Comparison of ENCODE assay signal across 9 mouse cellular contexts in genomic region chr9:62972073-62972745, GRCm38 (mm10). TPM values are rescaled to one million over a fixed set of nuclear protein-coding genes. Genes with fewer than 3 reads are reported as not detected.
DNase-seq lines count a peak whose midpoint lies in the region; ATAC-seq and TF ChIP-seq lines count a peak whose summit lies in the region.
"Had no signal": no experiment of that assay in that cellular context is flagged by ENCODE, and none has a peak within 500 bp of the region (broad histone marks: within the 10 kb centered on the region; RNA-seq: fewer than 3 reads in every experiment).

No protein-coding gene starts in this region.

- no peaks in the 10 kb centered on the region for H3K4me1 ChIP-seq in midbrain, postnatal 0 days (ENCODE audit: insufficient read depth, low read length)
- peaks cover 3% of the 10 kb centered on the region; the same call in 1 of the 2 replicates for H3K4me1 ChIP-seq in midbrain, embryonic 15.5 days
- H3K4me1 ChIP-seq in heart, embryonic 10.5 days: peaks cover 30% of the 10 kb centered on the region
- H3K4me1 ChIP-seq in liver, adult 2 months (ENCODE audit: control insufficient read depth, insufficient read depth, low read length): peaks cover 26% of the 10 kb centered on the region
- H3K4me1 ChIP-seq: embryonic facial prominence, embryonic 12.5 days had no signal

- no peaks in the 10 kb centered on the region for H3K36me3 ChIP-seq in midbrain, postnatal 0 days (ENCODE audit: insufficient read depth, low read length)
- no peaks in the 10 kb centered on the region for H3K36me3 ChIP-seq in midbrain, embryonic 15.5 days (replicated peaks)
- H3K36me3 ChIP-seq in heart, embryonic 10.5 days: peaks cover 4% of the 10 kb centered on the region; the same call in 1 of the 2 replicates
- no peaks in the 10 kb centered on the region for H3K36me3 ChIP-seq in liver, adult 2 months (ENCODE audit: control insufficient read depth, insufficient read depth, low read length)
- H3K36me3 ChIP-seq: embryonic facial prominence, embryonic 12.5 days had no signal

- H3K79me2 ChIP-seq in liver, adult 2 months (ENCODE audit: control insufficient read depth, insufficient read depth, low read length): peaks cover 42% of the 10 kb centered on the region; the same call in 1 of the 2 replicates

- no peak overlapping the region for H3K4me3 ChIP-seq in midbrain, postnatal 0 days (ENCODE audit: low read depth, low read length)
- no peak overlapping the region for H3K4me3 ChIP-seq in midbrain, embryonic 15.5 days
- no peak overlapping the region for H3K4me3 ChIP-seq in heart, embryonic 10.5 days
- H3K4me3 ChIP-seq in liver, adult 2 months (ENCODE audit: insufficient read depth, low read depth, low read length): no peak overlapping the region
- H3K4me3 ChIP-seq: embryonic facial prominence, embryonic 12.5 days had no signal

- no peak for TF ChIP-seq POLR2A in liver, adult 2 months (IDR thresholded peaks at IDR 0.05; ENCODE audit: extremely low read depth, insufficient read depth, low read length)

- H3K27me3 ChIP-seq in midbrain, postnatal 0 days (ENCODE audit: insufficient read depth, low read length): no peaks in the 10 kb centered on the region
- no peaks in the 10 kb centered on the region for H3K27me3 ChIP-seq in midbrain, embryonic 15.5 days (replicated peaks)
- no peaks in the 10 kb centered on the region for H3K27me3 ChIP-seq in heart, embryonic 10.5 days (ENCODE audit: insufficient read depth, poor library complexity, severe bottlenecking)
- H3K27me3 ChIP-seq in liver, adult 2 months (ENCODE audit: control insufficient read depth, insufficient read depth, low read length): no peaks in the 10 kb centered on the region
- H3K27me3 ChIP-seq: embryonic facial prominence, embryonic 12.5 days had no signal

- peak; percentile 28 for TF ChIP-seq CTCF in midbrain, postnatal 0 days (IDR thresholded peaks at IDR 0.05)
- peak; percentile 62 for TF ChIP-seq CTCF in liver, adult 2 months (IDR thresholded peaks at IDR 0.05; ENCODE audit: low read depth, low read length)

- peak; percentile 11 for DNase-seq in midbrain, postnatal 0 days (ENCODE audit: low spot score)
- DNase-seq in adrenal gland, postnatal 14 days: peak; percentile 62
- peak; percentile 83 for DNase-seq in heart, embryonic 10.5 days (ENCODE audit: low spot score)
- DNase-seq in liver, adult 2 months (ENCODE audit: extremely low read depth, low read depth, low spot score): no peak
- DNase-seq in layer of hippocampus, adult 9-10 months (ENCODE audit: low spot score): no peak
- no peak for DNase-seq in layer of hippocampus, adult 11-12 months (ENCODE audit: low spot score)

- H3K9ac ChIP-seq in midbrain, postnatal 0 days (replicated peaks; ENCODE audit: low read length, poor library complexity, severe bottlenecking): no peak overlapping the region
- H3K9ac ChIP-seq in midbrain, embryonic 15.5 days: no peak overlapping the region
- no peak overlapping the region for H3K9ac ChIP-seq in liver, adult 2 months (ENCODE audit: low read depth, low read length)
- H3K9ac ChIP-seq: embryonic facial prominence, embryonic 12.5 days had no signal

- ATAC-seq in midbrain, postnatal 0 days (ENCODE audit: low FRiP score): no peak
- ATAC-seq in midbrain, embryonic 15.5 days (replicated peaks): no peak
- peak; percentile 81 for ATAC-seq in neutrophil, adult 5-6 weeks (ENCODE audit: extremely low read depth, insufficient number of reproducible peaks, low FRiP score, poor library complexity, severe bottlenecking)

- H3K27ac ChIP-seq in midbrain, postnatal 0 days (ENCODE audit: low read depth, low read length): no peak overlapping the region
- H3K27ac ChIP-seq in midbrain, embryonic 15.5 days: no peak overlapping the region
- no peak overlapping the region for H3K27ac ChIP-seq in heart, embryonic 10.5 days
- H3K27ac ChIP-seq in liver, adult 2 months (replicated peaks; ENCODE audit: insufficient read depth, low read depth, low read length): no peak overlapping the region
- H3K27ac ChIP-seq: embryonic facial prominence, embryonic 12.5 days had no signal

- H3K9me3 ChIP-seq in midbrain, postnatal 0 days (ENCODE audit: low read length): no peaks in the 10 kb centered on the region
- no peaks in the 10 kb centered on the region for H3K9me3 ChIP-seq in midbrain, embryonic 15.5 days
- no peaks in the 10 kb centered on the region for H3K9me3 ChIP-seq in heart, embryonic 10.5 days
- H3K9me3 ChIP-seq: embryonic facial prominence, embryonic 12.5 days had no signal

- H3K4me2 ChIP-seq in midbrain, postnatal 0 days (ENCODE audit: low read depth, low read length, poor library complexity, severe bottlenecking): no peak overlapping the region
- no peak overlapping the region for H3K4me2 ChIP-seq in midbrain, embryonic 15.5 days
- H3K4me2 ChIP-seq: embryonic facial prominence, embryonic 12.5 days had no signal

- 52% methylated on average over 10 of the region's 10 CpGs for WGBS in midbrain, postnatal 0 days
- WGBS in midbrain, embryonic 15.5 days: 45% methylated on average over 10 of the region's 10 CpGs
- WGBS in heart, embryonic 10.5 days: 47% methylated on average over 10 of the region's 10 CpGs
- WGBS in liver, adult 2 months: 39% methylated on average over 10 of the region's 10 CpGs

RNA-seq across cellular contexts. Expression of gene Pias1, which starts 15.5 kb away (rescaled TPM):
- total RNA-seq in midbrain, postnatal 0 days (2014; rRNA removed): 37.2 and 38.5 TPM in 2 replicates
- 50.5 and 50.9 TPM in 2 replicates for polyA plus RNA-seq in midbrain, postnatal 0 days (2015; fragmentation: Nextera tagmentation; extraction: Ambion mirVana)
- polyA plus RNA-seq in midbrain, embryonic 15.5 days (2015; fragmentation: Nextera tagmentation; extraction: Ambion mirVana): 60.6 and 66.2 TPM in 2 replicates
- total RNA-seq in adrenal gland, postnatal 14 days (2021): 26.0 and 33.5 TPM in 2 replicates
- 40.8 and 43.8 TPM in 2 replicates for polyA plus RNA-seq in heart, embryonic 10.5 days (2016; fragmentation: Nextera tagmentation; extraction: Ambion mirVana)
- 7.9 and 8.3 TPM in 2 replicates for total RNA-seq in liver, adult 2 months (2014; rRNA removed)
- 8.3 and 12.3 TPM in 2 replicates for polyA plus RNA-seq in liver, adult 2 months (2012; rRNA removed)
- 78.0 and 84.1 TPM in 2 replicates for total RNA-seq in neutrophil, adult 5-6 weeks (2017)

Comparison
In these comparisons a context has a peak if more than half of its experiments do, and no peak if none do; other contexts are left out.
1. DNase-seq: peak in midbrain, postnatal 0 days (single experiment), adrenal gland, postnatal 14 days (single experiment) and heart, embryonic 10.5 days (single experiment); none in liver, adult 2 months (single experiment), layer of hippocampus, adult 9-10 months (single experiment) and layer of hippocampus, adult 11-12 months (single experiment).